Mouse (Mus musculus) megakaryocyte, adult 5-6 weeks (primary cell): Measurements from ENCODE around the gene Lmo3. TPM values are rescaled to one million over a fixed set of nuclear protein-coding genes. Genes with fewer than 3 reads are reported as not detected.

Experiments
- ATAC-seq: 2 replicates; pipeline ENCODE4 v1.8.0; 2016; ENCODE audit warnings: mild to moderate bottlenecking, inconsistent platforms; ENCODE audit not compliant: poor library complexity, severe bottlenecking
- total RNA-seq, 2 experiments: library from RNA; stranded (forward) in 1 of 2; stranded (reverse) in 1 of 2; fragments of 153-499, 151-499 nt in 1 of 2; fragments of 221-1000, 200-1000 nt in 1 of 2; gene quantifications; 2 replicates each; pipeline versions ENCODE4 v1.2.3 to v1.2.4; 2015 to 2017

Lmo3 gene
- total RNA-seq (2015) (not detected in 2 replicates), total RNA-seq (2017) (not detected in 2 replicates)

- no peak for ATAC-seq
These were observed at the start of gene Lmo3 for GRCm38 (mm10) chr6:138581734-138582505. Gene Lmo3, minus strand, starts transcription at chr6:138581968.

GRCm38 (mm10) chr6:138620786-138621185 is 39.0 kb upstream of the Lmo3 start:
- no peak for ATAC-seq

GRCm38 (mm10) chr6:138618396-138618795 is 36.6 kb upstream of the Lmo3 start:
- ATAC-seq, result no peak

- ATAC-seq, result no peak
These were observed 15.2 kb upstream of the Lmo3 start for GRCm38 (mm10) chr6:138597016-138597415.

- no peak for ATAC-seq
These were observed 14.4 kb upstream of the Lmo3 start for GRCm38 (mm10) chr6:138595991-138596698.

- ATAC-seq, result no peak
These were observed 1.5 kb upstream of the Lmo3 start for GRCm38 (mm10) chr6:138583314-138583713.

GRCm38 (mm10) chr6:138582506-138583000 is 785 bp upstream of the Lmo3 start:
- no peak for ATAC-seq

GRCm38 (mm10) chr6:138580491-138581076 is 1.2 kb downstream of the Lmo3 start:
- ATAC-seq, result no peak

- ATAC-seq, result no peak
These were observed 18.4 kb downstream of the Lmo3 start for GRCm38 (mm10) chr6:138563416-138563815.

GRCm38 (mm10) chr6:138552144-138552543 is 29.6 kb downstream of the Lmo3 start:
- ATAC-seq, result no peak

- ATAC-seq, result no peak
These were observed 46.9 kb downstream of the Lmo3 start for GRCm38 (mm10) chr6:138534879-138535278.

- ATAC-seq, result no peak
These were observed 75.1 kb downstream of the Lmo3 start for GRCm38 (mm10) chr6:138506642-138507041.

GRCm38 (mm10) chr6:138503946-138504345 is 77.8 kb downstream of the Lmo3 start:
- no peak for ATAC-seq

- no peak for ATAC-seq
These were observed 98.9 kb downstream of the Lmo3 start for GRCm38 (mm10) chr6:138482834-138483233.

GRCm38 (mm10) chr6:138477611-138478010 is 104.2 kb downstream of the Lmo3 start:
- peak; percentile 63 for ATAC-seq

- no peak for ATAC-seq
These were observed 112.6 kb downstream of the Lmo3 start for GRCm38 (mm10) chr6:138469204-138469603.

GRCm38 (mm10) chr6:138444515-138445048 is 137.2 kb downstream of the Lmo3 start:
- ATAC-seq, result no peak

GRCm38 (mm10) chr6:138437351-138437750 is 144.4 kb downstream of the Lmo3 start:
- ATAC-seq, result no peak

GRCm38 (mm10) chr6:138436813-138437212 is 145.0 kb downstream of the Lmo3 start:
- ATAC-seq, result no peak

GRCm38 (mm10) chr6:138427394-138427793 is 154.4 kb downstream of the Lmo3 start:
- ATAC-seq, result no peak

GRCm38 (mm10) chr6:138426894-138427293 is 154.9 kb downstream of the Lmo3 start:
- no peak for ATAC-seq
